8 mouse cellular contexts compared by ENCODE assay signal in the genomic region with DNA sequence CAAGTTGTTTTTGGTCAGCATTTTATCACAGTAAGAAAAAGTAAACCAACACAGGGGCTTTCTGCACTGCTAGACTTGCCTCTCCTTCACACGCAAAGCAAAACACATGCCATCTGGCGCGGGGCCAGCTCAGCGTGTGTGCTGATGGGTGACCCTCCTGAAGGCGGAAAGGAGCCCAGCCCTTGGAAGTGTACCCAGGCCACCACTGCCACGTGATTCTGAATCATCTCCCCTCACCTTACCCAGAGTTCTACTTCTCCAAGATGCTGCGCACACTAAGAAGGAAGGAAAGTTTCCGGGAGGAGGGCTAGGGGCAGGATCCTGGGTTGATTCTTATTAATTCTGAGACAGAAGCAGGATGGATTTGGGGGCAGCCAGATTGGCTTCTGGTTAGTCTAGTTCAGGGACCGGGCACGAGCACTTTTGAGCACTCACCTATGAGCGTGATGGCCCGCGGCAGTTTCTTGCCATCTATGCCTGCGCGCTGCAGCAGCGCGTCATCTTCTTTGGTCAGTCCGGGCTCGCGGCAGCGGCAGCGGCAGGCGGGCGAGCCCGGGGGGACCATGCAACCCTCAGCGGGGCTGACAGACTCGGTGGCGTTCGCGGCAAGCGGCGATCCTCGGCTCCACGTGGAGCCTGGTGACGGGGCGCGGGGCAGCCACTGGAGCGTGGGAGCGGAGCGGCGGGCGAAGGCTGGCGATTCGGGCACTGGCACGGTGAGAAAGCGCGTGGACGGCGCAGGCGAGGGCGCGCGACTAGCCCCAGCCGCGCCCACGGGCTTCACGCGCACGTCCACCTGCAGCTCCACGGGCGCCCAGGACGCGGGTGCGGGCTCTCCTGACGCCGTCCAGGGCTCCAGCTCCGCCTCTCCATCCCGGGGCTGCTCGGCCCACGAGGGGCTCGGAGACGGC. TPM values are rescaled to one million over a fixed set of nuclear protein-coding genes. Genes with fewer than 3 reads are reported as not detected.
DNase-seq lines count a peak whose midpoint lies in the region; ATAC-seq and TF ChIP-seq lines count a peak whose summit lies in the region.

No protein-coding gene starts in this region.

- TF ChIP-seq POLR2A in spleen, adult 2 months (IDR thresholded peaks at IDR 0.05; ENCODE audit: low read depth, low read length) = no peak
- TF ChIP-seq POLR2A in kidney, adult 2 months (IDR thresholded peaks at IDR 0.05; ENCODE audit: low read depth, low read length) = no peak

- DNase-seq in spleen, adult 2 months (ENCODE audit: low read depth in 1 of 2, low spot score in 2 of 2) = no peak
- no peak for DNase-seq in spleen, adult 12 weeks (ENCODE audit: low spot score)
- peak; percentile 48 to 59 for DNase-seq in cerebellum, postnatal 25 days
- peak; percentile 17 to 25 for DNase-seq in gastrocnemius, postnatal 36 days
- peak; percentile 55 for DNase-seq in kidney, adult 2 months
- DNase-seq in retina, postnatal 1 day = peak; percentile 74
- DNase-seq in frontal cortex, postnatal 25 days (ENCODE audit: low spot score in 2 of 2) = no peak

- peak overlapping the region; percentile 25; the same call in 1 of the 2 replicates for H3K4me3 ChIP-seq in spleen, adult 2 months (ENCODE audit: extremely low read depth, insufficient read depth, insufficient read length)
- H3K4me3 ChIP-seq in kidney, adult 2 months (ENCODE audit: insufficient read depth, low read depth, low read length) = peak overlapping the region; percentile 62
- H3K4me3 ChIP-seq in lung, embryonic 15.5 days = peak overlapping the region; percentile 53

- no peak overlapping the region for H3K27ac ChIP-seq in spleen, adult 2 months (ENCODE audit: insufficient read depth, low read length)
- H3K27ac ChIP-seq in kidney, adult 2 months (ENCODE audit: insufficient read depth, low read depth, low read length) = no peak overlapping the region
- H3K27ac ChIP-seq in lung, embryonic 15.5 days = no peak overlapping the region

- H3K36me3 ChIP-seq in spleen, adult 2 months (ENCODE audit: control insufficient read depth, insufficient read depth, low read length) = no peaks in the 10 kb centered on the region
- no peaks in the 10 kb centered on the region for H3K36me3 ChIP-seq in kidney, adult 2 months (ENCODE audit: control insufficient read depth, insufficient read depth, low read length)
- H3K36me3 ChIP-seq in lung, embryonic 15.5 days = no peaks in the 10 kb centered on the region

- 1% methylated on average over 54 of the region's 72 CpGs for WGBS in spleen, adult 2 months
- 1% methylated on average over 72 of the region's 72 CpGs for WGBS in kidney, adult 2 months
- WGBS in lung, embryonic 15.5 days = 2% methylated on average over 71 of the region's 72 CpGs

- peak overlapping the region; percentile 100 for H3K4me2 ChIP-seq in lung, embryonic 15.5 days

- intact Hi-C loops in gastrocnemius, postnatal 36 days (cut with DNase I) = no loop called here

- peak overlapping the region; percentile 47 for H3K9ac ChIP-seq in lung, embryonic 15.5 days

- peaks cover 14% of the 10 kb centered on the region for H3K27me3 ChIP-seq in spleen, adult 2 months (ENCODE audit: control insufficient read depth, insufficient read depth, low read length)
- H3K27me3 ChIP-seq in kidney, adult 2 months (replicated peaks; ENCODE audit: control insufficient read depth, insufficient read depth, low read length) = no peaks in the 10 kb centered on the region
- peaks cover 78% of the 10 kb centered on the region for H3K27me3 ChIP-seq in lung, embryonic 15.5 days

- peak; percentile 57; the same call in 1 of the 2 replicates for ATAC-seq in lung, embryonic 15.5 days (ENCODE audit: borderline replicate concordance, extremely low read depth, low FRiP score, low TSS enrichment)

- peaks cover 7% of the 10 kb centered on the region; the same call in 1 of the 2 replicates for H3K4me1 ChIP-seq in spleen, adult 2 months (ENCODE audit: control insufficient read depth, insufficient read depth, insufficient read length)
- peaks cover 4% of the 10 kb centered on the region; the same call in 1 of the 2 replicates for H3K4me1 ChIP-seq in kidney, adult 2 months (ENCODE audit: control insufficient read depth, insufficient read depth, low read length)
- H3K4me1 ChIP-seq in lung, embryonic 15.5 days = peaks cover 23% of the 10 kb centered on the region

- no peak for TF ChIP-seq CTCF in spleen, adult 2 months (IDR thresholded peaks at IDR 0.05; ENCODE audit: extremely low read depth, insufficient read depth, insufficient read length, insufficient replicate concordance)
- TF ChIP-seq CTCF in kidney, adult 2 months (conservative IDR thresholded peaks at IDR 0.05; ENCODE audit: insufficient read depth, insufficient read length, low read depth, low read length) = no peak

- no peaks in the 10 kb centered on the region for H3K9me3 ChIP-seq in lung, embryonic 15.5 days

RNA-seq across cellular contexts. Expression of gene Klrg2, which starts 0.8 kb away (rescaled TPM):
- polyA plus RNA-seq in spleen, adult 2 months (2012; rRNA removed) = 0.07 and 0.12 TPM in 2 replicates
- total RNA-seq in gastrocnemius, postnatal 36 days (2021) = under 1 TPM; 0.10 to 0.12 TPM
- 2.3 and 3.7 TPM in 2 replicates for polyA plus RNA-seq in kidney, adult 2 months (2012; rRNA removed)
- 0.15 and 0.24 TPM in 2 replicates for polyA plus RNA-seq in lung, embryonic 15.5 days (2015; fragmentation: Nextera tagmentation; extraction: Ambion mirVana)

RNA-seq across cellular contexts. Expression of gene Clec2l, which starts 26.7 kb away (rescaled TPM):
- 2.0 and 2.9 TPM in 2 replicates for polyA plus RNA-seq in spleen, adult 2 months (2012; rRNA removed)
- under 1 TPM; 0.36 to 0.47 TPM for total RNA-seq in gastrocnemius, postnatal 36 days (2021)
- 0.61 and 0.66 TPM in 2 replicates for polyA plus RNA-seq in kidney, adult 2 months (2012; rRNA removed)
- polyA plus RNA-seq in lung, embryonic 15.5 days (2015; fragmentation: Nextera tagmentation; extraction: Ambion mirVana) = 1.0 and 1.4 TPM in 2 replicates

Comparison
In these comparisons a context has a peak if more than half of its experiments do, and no peak if none do; other contexts are left out.
1. DNase-seq: peak in cerebellum, postnatal 25 days (2 of 2), gastrocnemius, postnatal 36 days (2 of 2), kidney, adult 2 months (single experiment) and retina, postnatal 1 day (single experiment); none in spleen, adult 2 months (0 of 2), spleen, adult 12 weeks (single experiment) and frontal cortex, postnatal 25 days (0 of 2).
2. Peak in every context shown above with its lines, with median percentiles within 50 percentile points of each other: H3K4me3 ChIP-seq.